Mouse (Mus musculus) large intestine, adult 2 months (tissue): Measurements from ENCODE around the gene Grid1. TPM values are rescaled to one million over a fixed set of nuclear protein-coding genes. Genes with fewer than 3 reads are reported as not detected.

Source experiments
- DNase-seq: peaks from one replicate; pipeline ENCODE4 v3.0.0-alpha.2; 2012; ENCODE audit warnings: low read depth, low spot score
- WGBS: fragments of 180-500 bp; shearing (Covaris S2); methylation state at CpG from one replicate; pipeline ENCODE4 v1.1.7; 2018; 5-methylcytosine and 5-hydroxymethylcytosine counted together
- polyA plus RNA-seq: library from polyadenylated mRNA; depleted of rRNA; stranded (reverse); fragments of >200 nt; gene quantifications from 2 replicates; pipeline ENCODE4 v1.2.3, GENCODE M21; 2012

The Grid1 gene
- polyA plus RNA-seq, 1 experiment, result 0.01 TPM

GRCm38 (mm10) chr14:34903854-34904253 lies 83.9 kb downstream of the Grid1 start:
- 67% methylated on average over 4 of the region's 4 CpGs for WGBS

GRCm38 (mm10) chr14:34905697-34906096 lies 85.8 kb downstream of the Grid1 start:
- 43% methylated on average over 2 of the region's 2 CpGs for WGBS
- no peak for DNase-seq

More at GRCm38 (mm10) chr14:34903854-34904253, 83.9 kb downstream of the Grid1 start:
- DNase-seq, result no peak

- no peak for DNase-seq
- 69% methylated on average over 2 of the region's 2 CpGs for WGBS
These were observed 88.5 kb downstream of the Grid1 start for GRCm38 (mm10) chr14:34908366-34908765.

GRCm38 (mm10) chr14:34908804-34909203 lies 88.9 kb downstream of the Grid1 start:
- 58% methylated on average over 4 of the region's 4 CpGs for WGBS
- DNase-seq, result no peak

DNA sequence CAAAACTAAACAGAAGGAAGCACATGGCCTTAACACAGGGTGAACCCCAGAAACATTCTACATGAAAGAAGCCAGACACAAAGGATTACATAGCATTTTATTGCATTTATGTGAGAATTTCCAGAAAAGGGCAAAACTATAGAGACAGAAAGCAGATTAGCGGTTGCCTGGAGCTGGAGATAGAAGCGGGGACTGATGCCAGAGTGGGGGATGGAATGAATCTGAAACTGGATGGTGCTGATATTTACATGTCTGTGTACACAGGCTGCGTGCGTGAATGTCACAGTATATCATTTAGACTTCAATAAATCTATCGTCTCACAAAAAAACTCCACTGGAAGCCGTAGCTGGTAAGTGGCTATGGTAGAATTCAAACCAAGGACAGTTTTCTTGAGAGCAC lies 96.4 kb downstream of the Grid1 start:
- DNase-seq, result no peak
- WGBS, result 52% methylated on average over 6 of the region's 6 CpGs

DNA sequence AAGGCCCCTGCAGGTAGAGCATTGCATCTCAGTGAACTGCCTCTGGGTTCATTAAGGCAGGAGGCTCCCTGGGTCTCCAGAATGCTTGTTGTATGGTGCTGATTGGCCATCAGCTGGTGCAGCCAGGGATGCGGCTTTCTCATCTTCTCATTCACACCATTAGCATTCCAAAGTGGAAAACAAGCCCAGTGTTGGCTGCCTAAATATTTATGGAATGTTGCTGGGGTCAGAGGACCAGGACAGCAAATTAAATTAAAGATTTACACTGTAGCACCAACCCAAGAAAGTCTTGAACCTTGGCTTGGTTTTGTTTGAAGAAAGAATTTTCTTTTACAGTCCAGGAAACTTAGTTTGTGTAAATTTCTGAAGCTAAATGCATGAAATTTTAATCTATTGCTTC lies 97.2 kb downstream of the Grid1 start:
- DNase-seq, result no peak
- WGBS, result 19% methylated on average over 1 of the region's 1 CpGs

DNA sequence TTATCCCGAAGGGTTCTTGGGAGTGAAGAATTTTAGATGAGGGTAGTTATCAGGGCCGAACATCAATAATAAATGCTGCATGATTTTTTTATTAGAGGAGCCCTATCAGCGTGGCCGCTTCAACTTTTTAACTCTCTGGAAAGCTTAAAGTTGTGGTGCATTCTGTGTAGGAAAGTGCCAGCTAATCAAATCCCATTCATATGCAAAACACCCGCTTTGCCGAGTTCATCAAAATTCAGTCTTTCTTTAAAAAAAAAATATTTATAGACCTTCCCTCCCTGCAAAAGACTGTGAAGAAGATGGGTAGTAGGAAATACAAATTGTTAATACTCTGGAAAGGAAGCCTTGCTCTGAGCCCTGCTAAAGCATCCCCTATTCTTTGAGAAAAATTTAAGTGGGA lies 99.3 kb downstream of the Grid1 start:
- 82% methylated on average over 6 of the region's 6 CpGs for WGBS
- no peak for DNase-seq

GRCm38 (mm10) chr14:34921265-34921664 lies 101.4 kb downstream of the Grid1 start:
- no peak for DNase-seq
- WGBS, result 37% methylated on average over 9 of the region's 9 CpGs

DNA sequence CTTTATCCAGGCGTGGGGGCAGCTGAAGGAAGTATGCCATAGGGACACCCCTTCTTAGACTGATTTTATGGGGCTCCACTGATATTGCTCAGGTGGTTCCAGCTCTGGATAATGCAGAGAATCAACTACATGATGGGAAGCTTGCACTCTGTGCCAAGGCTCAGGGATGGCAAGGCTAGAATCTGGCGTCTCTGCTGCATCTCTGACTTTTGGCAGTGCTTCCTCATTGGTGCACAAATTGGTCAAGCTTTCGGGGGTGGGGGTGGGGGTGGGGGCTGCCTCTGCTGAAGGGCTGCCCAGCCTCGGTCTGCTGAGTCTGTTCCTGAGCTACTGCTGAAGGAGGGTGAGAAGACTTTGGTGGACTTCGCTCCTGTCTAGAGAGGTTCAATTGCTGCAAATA lies 105.1 kb downstream of the Grid1 start:
- no peak for DNase-seq
- 58% methylated on average over 5 of the region's 5 CpGs for WGBS

- WGBS, result 77% methylated on average over 8 of the region's 8 CpGs
- DNase-seq, result no peak
These were observed 110.3 kb downstream of the Grid1 start for GRCm38 (mm10) chr14:34930040-34930719.

DNA sequence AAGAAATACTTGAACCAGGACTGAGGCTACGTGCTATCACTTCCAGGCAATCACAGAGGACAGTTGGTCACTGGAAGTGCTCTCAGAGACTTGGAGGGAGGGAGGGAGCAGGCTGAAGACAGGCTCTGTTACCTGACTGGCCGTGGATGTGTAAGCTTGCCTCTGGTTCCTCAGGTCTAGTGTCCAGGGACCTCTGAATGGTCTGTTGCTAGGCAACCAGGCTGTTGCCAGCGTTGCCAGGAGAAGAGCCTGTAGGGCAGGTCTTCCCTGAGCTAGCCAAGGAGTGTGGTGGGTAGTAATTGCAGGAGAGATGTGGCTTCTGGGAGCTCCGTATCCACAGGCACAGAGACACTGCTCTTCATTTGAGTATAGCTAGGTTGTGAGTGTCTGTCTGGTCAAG lies 113.3 kb downstream of the Grid1 start:
- DNase-seq, result no peak
- WGBS, result 21% methylated on average over 4 of the region's 4 CpGs

DNA sequence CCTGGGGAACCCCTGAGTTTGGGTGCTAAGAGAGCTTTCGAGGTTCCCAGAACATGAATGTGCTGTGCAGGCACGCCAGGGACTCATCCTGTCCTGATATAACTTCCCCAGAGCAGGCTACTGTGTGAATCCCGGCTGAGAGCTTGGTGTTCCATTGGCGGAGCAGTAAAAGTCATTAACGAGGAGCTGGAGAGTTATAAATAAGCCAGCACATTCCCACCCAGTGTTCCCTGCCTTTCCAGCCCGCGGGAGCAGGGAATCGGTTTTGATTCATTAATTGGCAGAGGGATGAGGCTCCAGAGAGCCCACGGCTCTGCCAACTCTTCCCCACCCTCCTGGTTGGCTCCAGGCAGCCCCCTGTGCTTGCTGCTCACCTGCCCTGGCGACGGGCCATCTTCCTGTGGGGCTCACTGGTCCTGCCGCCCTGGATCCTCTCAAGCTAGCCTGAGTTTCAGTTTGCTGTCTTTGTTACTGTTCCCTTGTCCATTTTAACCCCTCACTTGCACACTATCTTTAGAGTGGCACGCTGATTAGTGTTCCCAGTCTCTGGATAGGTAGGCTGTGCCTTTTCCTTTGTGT lies 116.4 kb downstream of the Grid1 start:
- DNase-seq, result no peak
- 14% methylated on average over 13 of the region's 13 CpGs for WGBS

DNA sequence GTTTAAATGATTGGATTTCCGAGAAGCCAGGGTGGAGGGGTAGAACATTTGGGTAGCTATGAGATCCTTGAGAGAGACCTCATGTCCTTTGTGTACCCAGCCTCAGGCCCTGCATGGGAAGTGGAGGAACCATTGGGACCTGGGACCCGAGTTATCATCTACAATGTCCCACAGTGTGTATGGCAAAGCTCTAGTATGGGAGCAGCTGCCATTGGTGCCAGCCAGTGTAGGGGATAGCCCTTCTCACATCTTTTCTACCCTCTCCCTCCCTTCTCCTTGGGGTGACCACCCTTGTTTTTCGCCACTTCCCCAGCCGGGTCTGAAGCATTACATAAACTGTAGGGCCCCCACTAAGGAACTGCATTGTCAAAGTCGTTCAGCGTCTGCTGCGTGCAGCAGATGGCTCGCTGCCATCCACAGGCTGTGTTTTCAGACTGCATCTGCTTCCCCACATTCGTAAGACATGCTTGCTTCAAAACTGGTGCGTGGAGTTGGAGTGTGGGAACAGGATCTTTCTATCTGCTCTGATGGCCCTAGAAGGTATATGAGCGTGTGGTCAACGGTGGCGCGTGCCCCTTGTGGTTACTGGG lies 124.6 kb downstream of the Grid1 start:
- WGBS, result 83% methylated on average over 14 of the region's 14 CpGs

GRCm38 (mm10) chr14:34945471-34946313 lies 125.8 kb downstream of the Grid1 start:
- WGBS, result 85% methylated on average over 17 of the region's 17 CpGs
- DNase-seq, result no peak

More for the DNA sequence above, 124.6 kb downstream of the Grid1 start:
- DNase-seq, result no peak

DNA sequence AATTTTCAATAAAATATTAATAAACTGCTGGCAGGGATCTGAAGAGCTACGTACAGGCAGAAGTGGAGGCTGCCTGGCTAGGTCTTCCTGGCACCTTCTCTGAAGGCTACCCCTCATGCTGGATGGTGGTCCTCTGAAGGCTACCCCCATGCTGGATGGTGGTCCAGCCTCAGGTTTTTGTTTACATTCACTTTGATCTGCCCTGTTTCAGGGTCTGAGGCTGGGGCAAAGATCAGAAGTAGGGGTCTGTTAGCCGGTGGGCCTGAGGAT lies 126.3 kb downstream of the Grid1 start:
- no peak for DNase-seq
- 67% methylated on average over 2 of the region's 2 CpGs for WGBS

- 70% methylated on average over 6 of the region's 6 CpGs for WGBS
These were observed 128.3 kb downstream of the Grid1 start for GRCm38 (mm10) chr14:34948249-34948648.

GRCm38 (mm10) chr14:34952311-34952710 lies 132.4 kb downstream of the Grid1 start:
- 47% methylated on average over 3 of the region's 3 CpGs for WGBS
- no peak for DNase-seq

More at GRCm38 (mm10) chr14:34948249-34948648, 128.3 kb downstream of the Grid1 start:
- DNase-seq, result no peak

- WGBS, result 88% methylated on average over 9 of the region's 9 CpGs
- no peak for DNase-seq
These were observed 133.7 kb downstream of the Grid1 start for GRCm38 (mm10) chr14:34953566-34953965.

- DNase-seq, result no peak
- 83% methylated on average over 1 of the region's 1 CpGs for WGBS
These were observed 135.8 kb downstream of the Grid1 start for GRCm38 (mm10) chr14:34955689-34956088.

DNA sequence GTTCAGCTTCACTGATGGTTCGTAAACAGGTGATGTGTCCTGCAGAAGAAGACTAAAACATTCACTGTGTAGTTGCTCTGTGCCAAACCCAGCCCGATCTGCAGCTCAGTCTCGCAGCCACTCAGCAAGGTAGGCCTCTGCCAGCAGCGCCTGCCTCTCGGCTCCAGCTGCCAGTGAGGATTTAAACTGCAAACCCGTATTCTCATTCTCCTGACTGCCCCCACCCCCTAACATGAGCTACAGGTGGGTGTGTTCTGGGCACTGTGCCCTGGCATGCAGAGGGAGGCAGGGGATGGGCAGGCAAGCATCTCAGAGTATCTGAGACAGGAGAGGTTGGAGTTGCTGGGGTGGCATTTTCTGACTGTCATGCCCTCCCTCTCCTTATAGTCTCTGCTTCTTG lies 140.3 kb downstream of the Grid1 start:
- DNase-seq, result no peak
- WGBS, result 54% methylated on average over 6 of the region's 6 CpGs
